Mouse (Mus musculus): ENCODE data around the gene Hoxa5. TPM values are rescaled to one million over a fixed set of nuclear protein-coding genes. Genes with fewer than 3 reads are reported as not detected.

Hoxa5 gene
- total and polyA plus RNA-seq, 3 experiments = 0.83 to 4.1 (median 1.5) TPM

DNA sequence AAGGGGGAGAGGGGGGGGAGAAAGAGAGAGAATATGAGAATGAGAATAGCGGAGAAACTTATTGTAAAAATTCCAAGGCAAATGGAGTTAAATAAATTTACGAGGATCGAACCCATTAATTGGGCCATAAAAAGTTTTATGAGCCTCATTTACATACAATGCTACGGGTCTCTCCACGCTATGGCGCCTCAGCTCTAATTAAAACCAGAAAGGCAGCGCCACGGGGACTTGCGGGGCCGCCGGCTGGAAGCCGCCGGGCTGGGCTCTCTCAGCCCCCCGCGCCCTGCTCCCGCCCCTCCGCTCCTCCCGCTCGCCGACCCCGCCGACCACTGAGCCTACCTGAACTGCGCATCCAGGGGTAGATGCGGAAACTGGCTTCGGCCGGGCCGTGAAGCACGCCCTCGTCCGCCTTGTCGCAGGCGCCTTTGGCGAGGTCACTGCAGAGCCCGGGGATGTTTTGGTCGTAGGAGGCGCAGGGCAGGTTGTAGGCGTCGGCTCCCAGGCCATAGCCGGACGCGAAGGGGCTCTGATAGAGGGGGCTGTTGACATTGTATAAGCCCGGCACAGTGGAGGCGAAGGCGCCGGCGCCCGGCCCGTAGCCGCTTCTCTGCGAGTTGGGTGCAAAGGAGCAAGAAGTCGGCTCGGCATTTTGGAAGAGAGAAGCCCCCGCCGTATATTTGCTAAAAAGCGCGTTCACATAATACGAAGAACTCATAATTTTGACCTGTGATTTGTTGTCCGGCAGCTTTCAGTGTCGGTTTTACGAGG lies 12.5 kb upstream of the Hoxa5 start:
- in situ Hi-C loops (cut with MboI; ENCODE audit: low pct_ligation_motif_present, low pct_unique_long_range_greater_than_20kb, low sequenced_read_pairs) (loop anchor here (10.0 to 25.0 kb wide), 2 partner anchors 205 to 352 kb away; partner anchors contain the start of gene Skap2), dilution Hi-C loops (cut with MboI; ENCODE audit: extremely low pct_ligation_motif_present, extremely low pct_unique_long_range_greater_than_20kb, low sequenced_read_pairs) (no loop called here)
- no peak overlapping the region for H3K9ac ChIP-seq (ENCODE audit: insufficient read depth, low read depth)
- H3K79me2 ChIP-seq (replicated peaks; ENCODE audit: control insufficient read depth, extremely low read depth, insufficient read depth, poor library complexity, severe bottlenecking) = no peaks in the 10 kb centered on the region
- peaks cover 2% of the 10 kb centered on the region for H3K27me3 ChIP-seq (replicated peaks)
- no peaks in the 10 kb centered on the region for H3K36me3 ChIP-seq (replicated peaks in 1 of 2; ENCODE audit: control insufficient read depth in 1 of 2, insufficient read depth in 1 of 2, low read length in 1 of 2)
- no peak overlapping the region for H3K4me2 ChIP-seq (ENCODE audit: insufficient read depth, low read depth, poor library complexity, severe bottlenecking)
- no peak for TF ChIP-seq UBTF (IDR thresholded peaks at IDR 0.05; ENCODE audit: low read depth, low read length)
- TF ChIP-seq RCOR1 (conservative IDR thresholded peaks at IDR 0.05; ENCODE audit: low read depth, low read length) = no peak
- TF ChIP-seq ZNF384 (IDR thresholded peaks at IDR 0.05; ENCODE audit: low read depth, low read length) = no peak
- TF ChIP-seq RAD21 (IDR thresholded peaks at IDR 0.05; ENCODE audit: low read depth, low read length) = no peak
- TF ChIP-seq MAFK (IDR thresholded peaks at IDR 0.05; ENCODE audit: insufficient replicate concordance, low read length) = no peak
- no peak for TF ChIP-seq ETS1 (conservative IDR thresholded peaks at IDR 0.05; ENCODE audit: low read depth, low read length)
- no peak for TF ChIP-seq KAT2A (IDR thresholded peaks at IDR 0.05; ENCODE audit: insufficient replicate concordance, low read length)
- no peak for TF ChIP-seq MAZ (IDR thresholded peaks at IDR 0.05; ENCODE audit: low read depth, low read length)
- TF ChIP-seq CHD2 (IDR thresholded peaks at IDR 0.05; ENCODE audit: low read length) = no peak
- DNase-seq (ENCODE audit: extremely low read depth) = no peak
- H3K4me1 ChIP-seq (ENCODE audit: control insufficient read depth in 1 of 2, insufficient read depth in 2 of 2) = peaks cover 4 to 16% of the 10 kb centered on the region in 2 experiments; a peak in 2 of 4 replicates
- H3K9me3 ChIP-seq (replicated peaks; ENCODE audit: low read length) = peaks cover 22% of the 10 kb centered on the region
- H3K4me3 ChIP-seq (replicated peaks in 1 of 3; ENCODE audit: low read depth in 2 of 3, low read length in 2 of 3, poor library complexity in 1 of 3) = no peak overlapping the region
- no peak overlapping the region for H3K27ac ChIP-seq (ENCODE audit: insufficient read depth, low read depth)

DNA sequence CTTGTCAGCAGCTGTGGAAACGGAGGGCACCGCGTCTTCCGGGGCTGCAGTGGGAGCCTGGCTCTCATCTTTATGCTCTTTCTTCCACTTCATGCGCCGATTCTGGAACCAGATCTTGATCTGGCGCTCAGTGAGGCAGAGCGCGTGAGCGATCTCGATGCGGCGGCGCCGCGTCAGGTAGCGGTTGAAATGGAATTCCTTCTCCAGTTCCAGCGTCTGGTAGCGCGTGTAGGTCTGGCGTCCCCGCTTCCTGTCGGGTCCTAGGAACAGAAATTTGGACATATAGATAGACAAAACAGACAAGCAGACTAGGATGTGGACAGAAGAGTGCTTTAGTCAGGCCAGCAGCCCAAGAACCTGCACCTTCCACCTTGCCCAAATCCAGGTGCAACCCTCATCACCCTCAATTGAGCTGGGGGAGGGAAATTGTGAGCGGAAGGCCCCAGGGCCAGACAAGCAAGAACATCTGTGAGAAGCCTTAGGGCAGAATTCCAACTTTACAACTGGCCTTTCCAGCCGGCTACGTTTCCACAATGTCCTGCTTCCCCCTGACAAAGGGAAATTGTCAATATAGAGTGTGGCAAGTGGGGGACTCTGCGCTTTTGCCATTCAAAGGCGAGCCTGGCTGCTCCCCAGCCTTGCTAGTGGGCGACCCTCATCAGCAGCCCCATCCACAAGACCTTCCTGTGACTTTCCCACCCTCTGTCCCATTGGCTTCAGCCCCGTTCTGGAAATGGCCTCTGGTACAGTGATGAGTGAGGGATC lies 11.6 kb upstream of the Hoxa5 start:
- Histone ChIP-seq H3K4me2 (ENCODE audit: insufficient read depth, low read depth, poor library complexity, severe bottlenecking) (no peak overlapping the region), H3K4me3 (replicated peaks in 1 of 3; ENCODE audit: low read depth in 2 of 3, low read length in 2 of 3, poor library complexity in 1 of 3) (no peak overlapping the region), H3K9ac (ENCODE audit: insufficient read depth, low read depth) (no peak overlapping the region), H3K4me1 (ENCODE audit: control insufficient read depth in 1 of 2, insufficient read depth in 2 of 2) (peaks cover 4 to 16% of the 10 kb centered on the region in 2 experiments; a peak in 2 of 4 replicates), H3K9me3 (replicated peaks; ENCODE audit: low read length) (peaks cover 22% of the 10 kb centered on the region), H3K36me3 (replicated peaks in 1 of 2; ENCODE audit: control insufficient read depth in 1 of 2, insufficient read depth in 1 of 2, low read length in 1 of 2) (no peaks in the 10 kb centered on the region), H3K27ac (ENCODE audit: insufficient read depth, low read depth) (no peak overlapping the region), H3K79me2 (replicated peaks; ENCODE audit: control insufficient read depth, extremely low read depth, insufficient read depth, poor library complexity, severe bottlenecking) (no peaks in the 10 kb centered on the region), H3K27me3 (replicated peaks) (peaks cover 2% of the 10 kb centered on the region)
- in situ Hi-C loops (cut with MboI; ENCODE audit: low pct_ligation_motif_present, low pct_unique_long_range_greater_than_20kb, low sequenced_read_pairs) (loop anchor here (10.0 to 25.0 kb wide), 2 partner anchors 204 to 351 kb away; partner anchors contain the start of gene Skap2), dilution Hi-C loops (cut with MboI; ENCODE audit: extremely low pct_ligation_motif_present, extremely low pct_unique_long_range_greater_than_20kb, low sequenced_read_pairs) (no loop called here)
- no peak for DNase-seq (ENCODE audit: extremely low read depth)
- no peak for TF ChIP-seq EP300 (IDR thresholded peaks at IDR 0.05; ENCODE audit: low read length)
- no peak for TF ChIP-seq MAZ (IDR thresholded peaks at IDR 0.05; ENCODE audit: low read depth, low read length)
- TF ChIP-seq GABPA (IDR thresholded peaks at IDR 0.05; ENCODE audit: insufficient replicate concordance, low read depth, low read length) = no peak
- no peak for TF ChIP-seq ZMIZ1 (IDR thresholded peaks at IDR 0.05; ENCODE audit: low read depth, low read length)
- no peak for TF ChIP-seq E2F4 (IDR thresholded peaks at IDR 0.05; ENCODE audit: insufficient replicate concordance, low read depth, low read length)
- no peak for TF ChIP-seq ZKSCAN1 (IDR thresholded peaks at IDR 0.05; ENCODE audit: borderline replicate concordance, low read depth, low read length)
- TF ChIP-seq BHLHE40 (IDR thresholded peaks at IDR 0.05; ENCODE audit: low read depth, low read length) = no peak
- TF ChIP-seq PAX5 (IDR thresholded peaks at IDR 0.05; ENCODE audit: low read length) = no peak
- TF ChIP-seq TBP (conservative IDR thresholded peaks at IDR 0.05; ENCODE audit: low read depth, low read length) = no peak
- TF ChIP-seq CHD1 (IDR thresholded peaks at IDR 0.05; ENCODE audit: low read depth, low read length) = no peak
- no peak for TF ChIP-seq MYC (IDR thresholded peaks at IDR 0.05; ENCODE audit: low read depth, low read length)
- no peak for TF ChIP-seq KAT2A (IDR thresholded peaks at IDR 0.05; ENCODE audit: insufficient replicate concordance, low read length)
- TF ChIP-seq CHD2 (IDR thresholded peaks at IDR 0.05; ENCODE audit: low read length) = no peak
- no peak for TF ChIP-seq SIN3A (IDR thresholded peaks at IDR 0.05; ENCODE audit: low read length)
- TF ChIP-seq TCF12 (IDR thresholded peaks at IDR 0.05; ENCODE audit: low read depth, low read length) = no peak
- TF ChIP-seq UBTF (IDR thresholded peaks at IDR 0.05; ENCODE audit: low read depth, low read length) = no peak
- TF ChIP-seq MXI1 (IDR thresholded peaks at IDR 0.05; ENCODE audit: low read depth, low read length) = no peak
- no peak for TF ChIP-seq ZC3H11A (IDR thresholded peaks at IDR 0.05; ENCODE audit: low read depth, low read length)
